8 mouse cellular contexts compared by ENCODE assay signal in genomic region chr10:37136981-37137518, GRCm38 (mm10). TPM values are rescaled to one million over a fixed set of nuclear protein-coding genes. Genes with fewer than 3 reads are reported as not detected.
DNase-seq lines count a peak whose midpoint lies in the region; ATAC-seq and TF ChIP-seq lines count a peak whose summit lies in the region.

No protein-coding gene starts in this region.

- H3K36me3 ChIP-seq in MEL (ENCODE audit: control insufficient read depth in 1 of 2, insufficient read depth in 2 of 2, low read length in 2 of 2), result no peaks in the 10 kb centered on the region
- H3K36me3 ChIP-seq in forebrain, postnatal 0 days (ENCODE audit: insufficient read depth), result peaks cover 10% of the 10 kb centered on the region; the same call in 1 of the 2 replicates
- peaks cover 42% of the 10 kb centered on the region for H3K36me3 ChIP-seq in lung, embryonic 14.5 days (ENCODE audit: insufficient read depth)

- H3K9ac ChIP-seq in MEL (ENCODE audit: control insufficient read depth, low read depth, low read length, poor library complexity, severe bottlenecking), result no peak overlapping the region
- H3K9ac ChIP-seq in forebrain, postnatal 0 days, result peak overlapping the region; percentile 100
- peak overlapping the region; percentile 99 for H3K9ac ChIP-seq in lung, embryonic 14.5 days

- no peak overlapping the region for H3K4me3 ChIP-seq in MEL (ENCODE audit: control insufficient read depth in 1 of 2, insufficient read depth in 1 of 2, low read depth in 2 of 2, low read length in 2 of 2)
- peak overlapping the region; percentile 100 for H3K4me3 ChIP-seq in forebrain, postnatal 0 days (ENCODE audit: low read depth, low read length)
- H3K4me3 ChIP-seq in lung, embryonic 14.5 days (ENCODE audit: low read depth, low read length), result peak overlapping the region; percentile 76

- no peaks in the 10 kb centered on the region for H3K9me3 ChIP-seq in MEL (replicated peaks; ENCODE audit: insufficient read depth, low read length)
- H3K9me3 ChIP-seq in forebrain, postnatal 0 days (ENCODE audit: low read length), result no peaks in the 10 kb centered on the region
- H3K9me3 ChIP-seq in lung, embryonic 14.5 days (ENCODE audit: low read depth, low read length), result no peaks in the 10 kb centered on the region

- peak in 1 of 3 experiments; percentile 25; a peak in 3 of 6 replicates for TF ChIP-seq CTCF in MEL (IDR thresholded peaks at IDR 0.05 in 2 of 3, conservative IDR thresholded peaks at IDR 0.05 in 1 of 3; ENCODE audit: control insufficient read depth in 1 of 3, insufficient read depth in 1 of 3, low read depth in 2 of 3, low read length in 3 of 3, poor library complexity in 1 of 3, severe bottlenecking in 1 of 3)
- peak; percentile 84 for TF ChIP-seq CTCF in forebrain, postnatal 0 days (IDR thresholded peaks at IDR 0.05; ENCODE audit: low read depth)
- peak; percentile 66 for TF ChIP-seq CTCF in lung, embryonic 14.5 days (IDR thresholded peaks at IDR 0.05; ENCODE audit: low read depth)

- ATAC-seq in forebrain, postnatal 0 days, result peak; percentile 33
- ATAC-seq in lung, embryonic 14.5 days (ENCODE audit: insufficient read depth), result peak; percentile 75
- peak; percentile 57 for ATAC-seq in neutrophil, adult 5-6 weeks (ENCODE audit: extremely low read depth, insufficient number of reproducible peaks, low FRiP score, poor library complexity, severe bottlenecking)

- WGBS in forebrain, postnatal 0 days, result 5% methylated on average over 44 of the region's 49 CpGs
- under 1% methylated on average over 45 of the region's 49 CpGs for WGBS in lung, embryonic 14.5 days

- no peak overlapping the region for H3K27ac ChIP-seq in MEL (ENCODE audit: control insufficient read depth, low read depth, low read length)
- peak overlapping the region; percentile 100 for H3K27ac ChIP-seq in forebrain, postnatal 0 days (ENCODE audit: low read depth, low read length)
- peak overlapping the region; percentile 98 for H3K27ac ChIP-seq in lung, embryonic 14.5 days (ENCODE audit: low read depth)

- H3K4me2 ChIP-seq in forebrain, postnatal 0 days (ENCODE audit: low read depth), result peak overlapping the region; percentile 88
- peak overlapping the region; percentile 72 for H3K4me2 ChIP-seq in lung, embryonic 14.5 days

- no peak for TF ChIP-seq EP300 in MEL (IDR thresholded peaks at IDR 0.05; ENCODE audit: low read depth in 1 of 2, low read length in 2 of 2)

- TF ChIP-seq POLR2A in MEL (IDR thresholded peaks at IDR 0.05; ENCODE audit: control insufficient read depth in 1 of 2, insufficient read depth in 1 of 2, low read depth in 1 of 2, low read length in 2 of 2, poor library complexity in 1 of 2), result no peak

- H3K4me1 ChIP-seq in MEL (ENCODE audit: control insufficient read depth in 1 of 2, insufficient read depth in 2 of 2, low read length in 2 of 2), result no peaks in the 10 kb centered on the region
- peaks cover 6% of the 10 kb centered on the region for H3K4me1 ChIP-seq in forebrain, postnatal 0 days (ENCODE audit: insufficient read depth)
- H3K4me1 ChIP-seq in lung, embryonic 14.5 days (ENCODE audit: insufficient read depth), result peaks cover 7% of the 10 kb centered on the region

- DNase-seq in MEL (ENCODE audit: low read depth, low spot score), result no peak
- peak; percentile 81 to 98 for DNase-seq in cerebellum, adult 18-20 months
- peak; percentile 95 for DNase-seq in forebrain, postnatal 0 days
- peak; percentile 97 for DNase-seq in heart, postnatal 4 days
- peak; percentile 67 to 88 for DNase-seq in layer of hippocampus, adult 8-10 months (ENCODE audit: low spot score in 2 of 2)
- DNase-seq in lung, embryonic 14.5 days, result peak; percentile 95
- DNase-seq in testis, postnatal 14 days (ENCODE audit: low spot score), result peak; percentile 90

- H3K27me3 ChIP-seq in MEL (ENCODE audit: control insufficient read depth in 1 of 2, insufficient read depth in 2 of 2, low read length in 2 of 2), result no peaks in the 10 kb centered on the region
- H3K27me3 ChIP-seq in forebrain, postnatal 0 days (ENCODE audit: insufficient read depth, low read length), result no peaks in the 10 kb centered on the region
- H3K27me3 ChIP-seq in lung, embryonic 14.5 days (ENCODE audit: insufficient read depth, low read length), result no peaks in the 10 kb centered on the region

- no peaks in the 10 kb centered on the region for H3K79me2 ChIP-seq in MEL (ENCODE audit: control insufficient read depth, insufficient read depth, low read length, poor library complexity)

- TF ChIP-seq RAD21 in MEL (IDR thresholded peaks at IDR 0.05; ENCODE audit: low read depth, low read length), result peak; percentile 15; the same call in 1 of the 2 replicates

TF ChIP-seq in MEL, 35 proteins besides CTCF, POLR2A, EP300 and RAD21:
- TF ChIP-seq HCFC1 (IDR thresholded peaks at IDR 0.05; ENCODE audit: low read depth, low read length) (no peak), MAX (IDR thresholded peaks at IDR 0.05; ENCODE audit: low read length) (no peak), GATA1 (IDR thresholded peaks at IDR 0.05; ENCODE audit: low read depth, low read length) (no peak), TBP (IDR thresholded peaks at IDR 0.05; ENCODE audit: low read depth, low read length) (no peak), POLR2AphosphoS2 (IDR thresholded peaks at IDR 0.05; ENCODE audit: low read length) (no peak), TAL1 (IDR thresholded peaks at IDR 0.05; ENCODE audit: low read length) (no peak), SMC3 (IDR thresholded peaks at IDR 0.05; ENCODE audit: low read depth, low read length) (no peak), MYB (IDR thresholded peaks at IDR 0.05; ENCODE audit: low read depth, low read length) (no peak)
TF ChIP-seq in MEL: peak in this region for 0.

RNA-seq across cellular contexts. Expression of gene Marcks, which starts 1.7 kb away (rescaled TPM):
- not detected in 2 replicates for total RNA-seq in MEL (2012; rRNA removed)
- polyA plus RNA-seq in MEL (2012; ENCODE audit: insufficient read depth in 1 of 2, insufficient read length in 2 of 2, low read depth in 1 of 2, low replicate concordance in 2 of 2, missing spikeins in 1 of 2), result not detected
- 444 and 539 TPM in 2 replicates for total RNA-seq in forebrain, postnatal 0 days (2014; rRNA removed)
- 233 and 244 TPM in 2 replicates for polyA plus RNA-seq in forebrain, postnatal 0 days (2015; fragmentation: Nextera tagmentation; extraction: Ambion mirVana)
- 100 to 1,000 TPM; 142 to 146 TPM for total RNA-seq in heart, postnatal 4 days (2021)
- total RNA-seq in layer of hippocampus, adult 8-10 months (2022), result 100 to 1,000 TPM in 1 of 4 experiments, 10 to 100 TPM in 3; 75.1 to 100 (median 86.0) TPM
- 162 and 168 TPM in 2 replicates for polyA plus RNA-seq in lung, embryonic 14.5 days (2014; fragmentation: Nextera tagmentation; extraction: Ambion mirVana)
- total RNA-seq in neutrophil, adult 5-6 weeks (2017), result 241 and 271 TPM in 2 replicates

Comparison
In these comparisons a context has a peak if more than half of its experiments do, and no peak if none do; other contexts are left out.
1. H3K4me3 ChIP-seq: peak in forebrain, postnatal 0 days (single experiment) and lung, embryonic 14.5 days (single experiment); none in MEL (0 of 2).
2. RNA of gene Marcks, which starts 1.7 kb away (total RNA-seq): 444 to 539 TPM in forebrain, postnatal 0 days, 241 to 271 TPM in neutrophil, adult 5-6 weeks, 142 to 146 TPM in heart, postnatal 4 days and 75.1 to 100 TPM in layer of hippocampus, adult 8-10 months; not detected in MEL; every median in the first group is over 10 times any median in the second.
3. Peak in every context shown above with its lines, with median percentiles within 50 percentile points of each other: ATAC-seq.